Mouse (Mus musculus) erythroblast, embryonic 14.5 days (primary cell): ENCODE data around the gene Dkkl1.

ENCODE experiments used
- GATA1 ChIP-seq: IDR thresholded peaks from 2 replicates; pipeline ENCODE4 v1.6.1; 2012; ENCODE audit warnings: low read length, inconsistent platforms, mixed read lengths
- TAL1 ChIP-seq: IDR thresholded peaks from 3 replicates; pipeline ENCODE4 v1.6.1; 2012; ENCODE audit warnings: low read length, inconsistent platforms, mixed read lengths

DNA sequence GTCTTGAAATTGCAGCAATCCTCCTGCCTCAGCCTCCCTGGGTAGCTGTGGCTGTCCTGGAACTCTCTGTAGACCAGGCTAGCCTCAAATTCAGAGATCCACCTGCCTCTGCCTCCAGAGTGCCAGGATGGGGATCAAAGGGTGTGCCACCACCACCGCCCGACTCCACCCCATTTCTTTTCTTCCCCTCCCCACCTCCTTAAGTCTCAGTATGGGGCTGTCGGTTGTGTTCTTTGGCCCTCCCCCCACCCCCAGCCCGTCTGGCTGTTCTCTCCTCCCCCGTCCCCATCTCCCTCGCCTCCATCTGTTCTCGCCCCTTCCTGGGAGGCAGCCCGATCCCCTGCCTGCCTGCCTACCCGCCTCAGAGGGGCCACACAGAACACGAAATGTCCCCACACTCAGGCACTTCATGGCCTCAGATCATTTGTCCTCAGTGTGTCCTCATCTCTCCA lies 45.0 kb downstream of the Dkkl1 start:
- TF ChIP-seq GATA1: no peak
- no peak for TF ChIP-seq TAL1
